Mouse (Mus musculus) 3T3-L1 (cell line): ENCODE results near the gene Cdh12.

Experiments used
- DNase-seq: peaks from one replicate; pipeline ENCODE4 v3.0.0-alpha.2; 2015; ENCODE audit warnings: low read depth, low spot score

Gene Cdh12

GRCm38 (mm10) chr15:20696229-20696628 is 247.2 kb downstream of the Cdh12 start:
- DNase-seq = no peak

GRCm38 (mm10) chr15:20711859-20712258 is 262.8 kb downstream of the Cdh12 start:
- no peak for DNase-seq

- no peak for DNase-seq
Measured at GRCm38 (mm10) chr15:20772289-20772688, 323.2 kb downstream of the Cdh12 start.

- no peak for DNase-seq
Measured at GRCm38 (mm10) chr15:20773423-20773822, 324.4 kb downstream of the Cdh12 start.

GRCm38 (mm10) chr15:20796999-20797398 is 347.9 kb downstream of the Cdh12 start:
- no peak for DNase-seq

- no peak for DNase-seq
Measured at GRCm38 (mm10) chr15:20798541-20798940, 349.5 kb downstream of the Cdh12 start.

- DNase-seq = no peak
Measured at GRCm38 (mm10) chr15:20835887-20836286, 386.8 kb downstream of the Cdh12 start.

GRCm38 (mm10) chr15:20836991-20837390 is 387.9 kb downstream of the Cdh12 start:
- DNase-seq = no peak

GRCm38 (mm10) chr15:20841479-20841878 is 392.4 kb downstream of the Cdh12 start:
- no peak for DNase-seq

- DNase-seq = no peak
Measured at GRCm38 (mm10) chr15:20863076-20863475, 414.0 kb downstream of the Cdh12 start.

GRCm38 (mm10) chr15:20872518-20872917 is 423.5 kb downstream of the Cdh12 start:
- DNase-seq = no peak

- no peak for DNase-seq
Measured at GRCm38 (mm10) chr15:20876993-20877392, 427.9 kb downstream of the Cdh12 start.

GRCm38 (mm10) chr15:20893471-20893870 is 444.4 kb downstream of the Cdh12 start:
- no peak for DNase-seq

GRCm38 (mm10) chr15:20902568-20902967 is 453.5 kb downstream of the Cdh12 start:
- DNase-seq = peak; percentile 7

GRCm38 (mm10) chr15:20928221-20928620 is 479.2 kb downstream of the Cdh12 start:
- DNase-seq = no peak

GRCm38 (mm10) chr15:20944000-20944399 is 494.9 kb downstream of the Cdh12 start:
- no peak for DNase-seq

- no peak for DNase-seq
Measured at GRCm38 (mm10) chr15:20967463-20967862, 518.4 kb downstream of the Cdh12 start.

- DNase-seq = no peak
Measured at GRCm38 (mm10) chr15:20971041-20971440, 522.0 kb downstream of the Cdh12 start.

- no peak for DNase-seq
Measured at GRCm38 (mm10) chr15:21000541-21000940, 551.5 kb downstream of the Cdh12 start.

- DNase-seq = no peak
Measured at GRCm38 (mm10) chr15:21007931-21008330, 558.9 kb downstream of the Cdh12 start.

GRCm38 (mm10) chr15:21008487-21008886 is 559.4 kb downstream of the Cdh12 start:
- no peak for DNase-seq

GRCm38 (mm10) chr15:21008969-21009368 is 559.9 kb downstream of the Cdh12 start:
- DNase-seq = no peak

GRCm38 (mm10) chr15:21063683-21064082 is 614.6 kb downstream of the Cdh12 start:
- DNase-seq = no peak

GRCm38 (mm10) chr15:21069264-21069663 is 620.2 kb downstream of the Cdh12 start:
- no peak for DNase-seq
